Mouse (Mus musculus) liver, embryonic 14.5 days (tissue): ENCODE results near the gene Vasp.

Source experiments
- CTCF ChIP-seq: IDR thresholded peaks from 2 replicates; pipeline ENCODE4 v1.5.1; 2016; ENCODE audit warnings: antibody characterized with exemption, low read depth, control low read depth
- EP300 ChIP-seq: IDR thresholded peaks from 2 replicates; pipeline ENCODE4 v1.6.1; 2016; ENCODE audit warnings: antibody characterized with exemption, low read depth

GRCm38 (mm10) chr7:19282791-19283405, 11.3 kb upstream of the Vasp start:
- TF ChIP-seq CTCF (no peak), EP300 (no peak)
